Mouse (Mus musculus): ENCODE measurements around the gene Gm43064. TPM values are rescaled to one million over a fixed set of nuclear protein-coding genes. Genes with fewer than 3 reads are reported as not detected.

The Gm43064 gene
- total RNA-seq (2014; rRNA removed; ENCODE audit: low replicate concordance) (0.50 TPM in 1 of 2 replicates, not detected in the other), polyA plus RNA-seq (2015; fragmentation: Nextera tagmentation; extraction: Ambion mirVana) (0.37 TPM in 1 of 2 replicates, not detected in the other)

DNA sequence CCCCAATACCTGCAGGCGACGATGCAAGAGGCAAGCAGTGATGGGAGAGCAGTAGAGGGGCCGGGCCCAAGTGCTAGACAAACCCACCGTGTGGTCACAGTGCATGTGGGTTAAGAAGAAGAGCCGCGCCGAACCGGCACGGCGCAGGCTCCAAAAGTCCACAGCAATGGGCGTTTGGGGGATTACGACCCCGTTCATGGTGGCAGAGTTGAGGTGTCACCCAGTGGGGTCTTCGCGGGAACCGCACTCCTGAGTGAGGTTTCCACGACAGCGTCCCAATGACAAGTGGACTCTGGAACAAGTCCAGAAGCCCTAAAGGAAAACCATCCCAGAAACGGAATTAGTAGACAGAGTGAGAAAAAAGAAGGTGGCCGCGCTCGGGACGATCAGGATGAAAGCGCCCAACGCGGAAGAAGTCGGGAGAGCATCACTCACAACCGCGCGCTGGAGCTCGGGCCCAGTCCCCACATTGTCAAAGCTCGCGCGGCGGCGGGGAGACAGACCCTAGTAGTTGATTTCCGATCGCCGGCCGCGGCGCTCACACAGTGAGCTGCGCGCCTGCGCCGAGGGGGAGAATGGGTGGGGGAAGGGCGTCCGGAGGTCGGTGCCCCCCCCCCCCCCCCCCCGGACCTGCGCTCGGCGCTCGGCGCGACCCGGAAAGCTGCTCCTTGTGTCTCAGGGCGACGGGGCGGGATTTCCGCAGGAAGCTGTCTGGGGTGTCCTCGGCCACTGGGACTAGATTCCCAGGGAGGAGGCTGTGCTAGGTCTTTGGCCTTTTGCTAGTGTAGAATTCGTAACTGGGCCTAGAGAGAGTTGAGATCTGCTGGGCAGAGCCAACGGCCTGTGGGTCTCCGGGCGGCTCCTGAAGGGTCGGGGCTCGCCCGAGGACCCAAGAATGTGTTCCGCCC is at the start of gene Gm43064, which contains the start of the genes Dclre1b and Ap4b1:
Gene Gm43064, plus strand, starts transcription at position 683 of the 908 bp plus-strand sequence.
Gene Dclre1b, minus strand, starts transcription at position 554 of the 908 bp plus-strand sequence.
Gene Ap4b1, plus strand, starts transcription at position 630 of the 908 bp plus-strand sequence.
- DNase-seq (ENCODE audit: low spot score): peak; percentile 95
- peak within 1 kb of the TSS; percentile 79 for H3K4me2 ChIP-seq (ENCODE audit: low read depth, low read length)
- no peaks in the 10 kb centered on the region for H3K4me1 ChIP-seq (ENCODE audit: control insufficient read depth, insufficient read depth)
- TF ChIP-seq CTCF (IDR thresholded peaks at IDR 0.05; ENCODE audit: low read depth) (no peak), EP300 (IDR thresholded peaks at IDR 0.05; ENCODE audit: low read depth) (peak; percentile 96; the same call in 1 of the 2 replicates)
- H3K27me3 ChIP-seq (ENCODE audit: control insufficient read depth, insufficient read depth, low read length): no peaks in the 10 kb centered on the region
- H3K9me3 ChIP-seq (replicated peaks; ENCODE audit: control insufficient read depth, low read length): no peaks in the 10 kb centered on the region
- H3K9ac ChIP-seq (replicated peaks; ENCODE audit: low read depth, low read length): peak within 1 kb of the TSS; percentile 75
- peak within 1 kb of the TSS; percentile 92 for H3K27ac ChIP-seq (ENCODE audit: low read depth)
- peaks cover 34% of the 10 kb centered on the region for H3K36me3 ChIP-seq (replicated peaks; ENCODE audit: control insufficient read depth, insufficient read depth, low read length)
- peak within 1 kb of the TSS; percentile 74 for H3K4me3 ChIP-seq (ENCODE audit: low read depth, low read length)
- under 1% methylated on average over 66 of the region's 70 CpGs for WGBS
- ATAC-seq (ENCODE audit: insufficient read depth, low read depth): peak; percentile 96

DNA sequence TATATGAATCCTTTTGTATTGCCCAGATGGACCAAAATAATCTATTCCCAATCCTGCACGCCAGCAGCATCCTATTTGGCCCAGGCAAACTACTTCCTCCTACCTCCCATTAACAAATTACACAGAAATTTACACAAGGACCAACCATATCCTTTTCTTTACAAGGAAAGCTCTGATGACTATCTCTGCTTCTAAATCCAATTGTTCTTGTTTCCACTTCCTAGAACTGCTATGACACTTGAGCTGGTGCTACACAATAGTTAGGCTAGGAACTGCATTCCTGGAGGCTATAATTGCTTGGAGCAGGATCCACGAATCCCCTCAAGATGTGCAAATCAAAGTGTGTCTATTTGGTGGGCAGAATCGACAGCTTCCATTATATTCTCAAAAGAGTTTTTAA is 42.6 kb upstream of the Gm43064 start:
- WGBS: 69% methylated on average over 3 of the region's 3 CpGs
- 0 out of 2 replicates have a peak, but pooled peaks have one; percentile 40 for TF ChIP-seq EP300 (IDR thresholded peaks at IDR 0.05; ENCODE audit: low read depth)
- no peak for TF ChIP-seq CTCF (IDR thresholded peaks at IDR 0.05; ENCODE audit: low read depth)

DNA sequence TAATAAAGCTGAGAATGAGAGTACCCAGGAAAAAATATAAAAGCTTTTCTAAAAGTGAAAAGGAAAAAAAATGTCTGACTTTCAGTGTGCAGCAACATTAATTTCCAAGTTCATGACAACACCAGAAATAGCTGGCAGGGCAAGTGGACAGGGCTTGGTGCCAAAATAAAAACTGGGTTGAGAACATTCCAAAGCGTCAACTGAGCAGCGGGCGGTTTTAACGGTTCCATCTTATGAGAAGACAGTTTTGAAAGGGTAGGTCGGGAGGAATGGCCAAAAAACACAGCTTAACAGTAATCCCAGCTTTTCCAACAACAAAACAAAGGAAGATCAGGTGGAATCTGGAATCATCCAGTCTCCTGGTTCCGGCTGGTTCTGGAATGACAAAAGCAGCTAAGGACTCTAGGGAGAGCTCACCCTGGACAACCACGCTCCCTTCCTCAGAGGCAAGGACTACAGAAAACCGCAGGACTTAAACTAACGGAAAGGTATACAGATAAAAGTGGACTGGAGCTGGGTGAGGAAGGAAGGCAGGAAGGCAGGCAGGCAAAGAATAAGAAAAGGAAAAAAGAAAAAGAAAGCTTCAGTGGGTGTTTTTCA is 37.7 kb upstream of the Gm43064 start:
- H3K9me3 ChIP-seq (replicated peaks; ENCODE audit: control insufficient read depth, low read length): no peaks in the 10 kb centered on the region
- 0 out of 2 replicates have a peak, but pooled peaks have one; percentile 56 for TF ChIP-seq EP300 (IDR thresholded peaks at IDR 0.05; ENCODE audit: low read depth)
- no peak for TF ChIP-seq CTCF (IDR thresholded peaks at IDR 0.05; ENCODE audit: low read depth)
- ATAC-seq (ENCODE audit: insufficient read depth, low read depth) (peak; percentile 71), DNase-seq (ENCODE audit: low spot score) (peak; percentile 86)
- WGBS: 7% methylated on average over 9 of the region's 9 CpGs
- no peaks in the 10 kb centered on the region for H3K27me3 ChIP-seq (ENCODE audit: control insufficient read depth, insufficient read depth, low read length)
- H3K4me3 ChIP-seq (ENCODE audit: low read depth, low read length): no peak overlapping the region
- peaks cover 33% of the 10 kb centered on the region for H3K4me1 ChIP-seq (ENCODE audit: control insufficient read depth, insufficient read depth)
- peaks cover 25% of the 10 kb centered on the region for H3K36me3 ChIP-seq (replicated peaks; ENCODE audit: control insufficient read depth, insufficient read depth, low read length)
- H3K9ac ChIP-seq (replicated peaks; ENCODE audit: low read depth, low read length): peak overlapping the region; percentile 2; the same call in 1 of the 2 replicates
- peak overlapping the region; percentile 87 for H3K27ac ChIP-seq (ENCODE audit: low read depth)
- H3K4me2 ChIP-seq (ENCODE audit: low read depth, low read length): peak overlapping the region; percentile 35

More for the DNA sequence above, 42.6 kb upstream of the Gm43064 start:
- H3K4me3 ChIP-seq (ENCODE audit: low read depth, low read length): no peak overlapping the region
- no peak for ATAC-seq (ENCODE audit: insufficient read depth, low read depth)
- H3K9me3 ChIP-seq (replicated peaks; ENCODE audit: control insufficient read depth, low read length): no peaks in the 10 kb centered on the region
- H3K36me3 ChIP-seq (replicated peaks; ENCODE audit: control insufficient read depth, insufficient read depth, low read length): peaks cover 48% of the 10 kb centered on the region
- no peak overlapping the region for H3K4me2 ChIP-seq (ENCODE audit: low read depth, low read length)
- no peaks in the 10 kb centered on the region for H3K27me3 ChIP-seq (ENCODE audit: control insufficient read depth, insufficient read depth, low read length)
- peaks cover 13% of the 10 kb centered on the region for H3K4me1 ChIP-seq (ENCODE audit: control insufficient read depth, insufficient read depth)
- H3K9ac ChIP-seq (replicated peaks; ENCODE audit: low read depth, low read length): no peak overlapping the region
- DNase-seq (ENCODE audit: low spot score): no peak
- H3K27ac ChIP-seq (ENCODE audit: low read depth): no peak overlapping the region

DNA sequence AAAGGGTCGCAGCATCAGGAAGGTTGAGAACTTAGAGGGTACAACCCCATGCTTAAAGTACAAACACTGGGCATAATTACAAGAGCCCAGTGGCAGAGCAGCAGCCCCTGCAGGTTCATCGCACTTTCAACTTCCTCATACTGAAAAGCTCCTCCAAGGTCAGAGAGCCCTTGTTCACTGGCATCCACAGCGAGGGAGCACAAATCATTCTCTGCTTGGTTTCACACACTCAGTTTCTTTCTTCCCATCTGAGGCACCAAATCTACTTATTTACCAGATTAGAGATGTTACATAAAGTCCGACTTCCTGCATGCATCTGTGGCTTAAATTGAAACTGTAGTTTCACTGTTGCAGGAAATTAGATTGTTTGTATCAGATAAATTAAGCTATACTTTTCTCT is 36.5 kb upstream of the Gm43064 start:
- H3K4me3 ChIP-seq (ENCODE audit: low read depth, low read length): no peak overlapping the region
- peak; percentile 37; the same call in 1 of the 2 replicates for ATAC-seq (ENCODE audit: insufficient read depth, low read depth)
- 35% methylated on average over 4 of the region's 4 CpGs for WGBS
- H3K27ac ChIP-seq (ENCODE audit: low read depth): peak overlapping the region; percentile 87
- no peaks in the 10 kb centered on the region for H3K9me3 ChIP-seq (replicated peaks; ENCODE audit: control insufficient read depth, low read length)
- H3K4me2 ChIP-seq (ENCODE audit: low read depth, low read length): peak overlapping the region; percentile 1; the same call in 1 of the 2 replicates
- H3K27me3 ChIP-seq (ENCODE audit: control insufficient read depth, insufficient read depth, low read length): no peaks in the 10 kb centered on the region
- DNase-seq (ENCODE audit: low spot score): peak; percentile 56
- H3K9ac ChIP-seq (replicated peaks; ENCODE audit: low read depth, low read length): no peak overlapping the region
- no peak for TF ChIP-seq CTCF (IDR thresholded peaks at IDR 0.05; ENCODE audit: low read depth)
- no peak for TF ChIP-seq EP300 (IDR thresholded peaks at IDR 0.05; ENCODE audit: low read depth)
- H3K4me1 ChIP-seq (ENCODE audit: control insufficient read depth, insufficient read depth): peaks cover 33% of the 10 kb centered on the region
- peaks cover 35% of the 10 kb centered on the region for H3K36me3 ChIP-seq (replicated peaks; ENCODE audit: control insufficient read depth, insufficient read depth, low read length)

DNA sequence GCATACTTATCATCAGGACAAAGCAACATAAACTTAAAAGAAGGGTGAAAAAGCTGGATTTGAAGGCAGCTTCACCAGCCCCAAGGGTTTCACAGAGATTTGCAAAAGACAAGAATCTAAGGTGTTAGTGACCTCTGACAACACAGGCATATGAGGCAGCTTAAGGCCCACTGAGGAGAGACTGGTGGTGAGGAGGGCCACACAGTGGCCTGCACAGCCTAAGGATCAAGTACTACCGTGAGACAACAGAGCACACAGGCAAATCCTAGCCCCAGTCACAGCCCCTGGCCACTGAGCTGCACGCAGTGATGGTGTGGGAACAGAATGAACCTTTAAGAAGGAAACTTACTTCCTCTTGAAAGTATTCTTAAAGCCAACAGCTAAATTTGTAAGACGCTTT is 35.9 kb upstream of the Gm43064 start:
- peaks cover 35% of the 10 kb centered on the region for H3K36me3 ChIP-seq (replicated peaks; ENCODE audit: control insufficient read depth, insufficient read depth, low read length)
- H3K27ac ChIP-seq (ENCODE audit: low read depth): peak overlapping the region; percentile 87
- no peaks in the 10 kb centered on the region for H3K9me3 ChIP-seq (replicated peaks; ENCODE audit: control insufficient read depth, low read length)
- ATAC-seq (ENCODE audit: insufficient read depth, low read depth) (no peak), DNase-seq (ENCODE audit: low spot score) (peak; percentile 4)
- no peak for TF ChIP-seq CTCF (IDR thresholded peaks at IDR 0.05; ENCODE audit: low read depth)
- no peak for TF ChIP-seq EP300 (IDR thresholded peaks at IDR 0.05; ENCODE audit: low read depth)
- WGBS: 69% methylated on average over 3 of the region's 3 CpGs
- H3K4me3 ChIP-seq (ENCODE audit: low read depth, low read length): no peak overlapping the region; the same call in 1 of the 2 replicates
- H3K4me2 ChIP-seq (ENCODE audit: low read depth, low read length): no peak overlapping the region; the same call in 1 of the 2 replicates
- peak overlapping the region; percentile 44 for H3K9ac ChIP-seq (replicated peaks; ENCODE audit: low read depth, low read length)
- peaks cover 33% of the 10 kb centered on the region for H3K4me1 ChIP-seq (ENCODE audit: control insufficient read depth, insufficient read depth)
- no peaks in the 10 kb centered on the region for H3K27me3 ChIP-seq (ENCODE audit: control insufficient read depth, insufficient read depth, low read length)

Data from heart, postnatal 0 days (tissue).